Mouse (Mus musculus) olfactory bulb, adult 2 months (tissue): Measurements from ENCODE around the gene Folr1. TPM values are rescaled to one million over a fixed set of nuclear protein-coding genes. Genes with fewer than 3 reads are reported as not detected.

Experiments used
- H3K27ac ChIP-seq: fragments of 200-500 bp; 2 replicates; pipeline ENCODE4 v1.5.1; 2012; ENCODE audit warnings: low read depth, low read length; ENCODE audit not compliant: insufficient read depth
- H3K4me1 ChIP-seq: fragments of 200-500 bp; 2 replicates; pipeline ENCODE4 v1.6.1; 2012; ENCODE audit warnings: low read length; ENCODE audit not compliant: control insufficient read depth, insufficient read depth
- H3K4me3 ChIP-seq: fragments of 200-500 bp; 2 replicates; pipeline ENCODE4 v1.5.1; 2012; ENCODE audit warnings: mild to moderate bottlenecking, low read depth, low read length, moderate library complexity; ENCODE audit not compliant: insufficient read depth
- CTCF ChIP-seq: fragments of 200-500 bp; IDR thresholded peaks from 2 replicates; pipeline ENCODE4 v1.5.1; 2012; ENCODE audit warnings: low read depth, mild to moderate bottlenecking, low read length, moderate library complexity; ENCODE audit not compliant: insufficient read depth
- POLR2A ChIP-seq: fragments of 200-500 bp; IDR thresholded peaks from 2 replicates; pipeline ENCODE4 v1.6.1; 2012; ENCODE audit warnings: mild to moderate bottlenecking, low read depth, low read length, moderate library complexity; ENCODE audit not compliant: insufficient read depth
- WGBS: fragments of 180-500 bp; shearing (Covaris S2); methylation state at CpG from one replicate; pipeline ENCODE4 v1.1.7; 2018; 5-methylcytosine and 5-hydroxymethylcytosine counted together
- polyA plus RNA-seq: library from polyadenylated mRNA; stranded (reverse); fragments of >200 nt; gene quantifications from 2 replicates; pipeline ENCODE4 v1.2.4, GENCODE M21; 2012; ENCODE audit warnings: low replicate concordance; ENCODE audit not compliant: missing spikeins, insufficient read depth, insufficient read length

The Folr1 gene
- polyA plus RNA-seq, 1 experiment, result not detected

- TF ChIP-seq POLR2A (no peak), CTCF (no peak)
- Histone ChIP-seq H3K4me3 (peak overlapping the region; percentile 64), H3K4me1 (peaks cover 12% of the 10 kb centered on the region), H3K27ac (peak overlapping the region; percentile 61)
- WGBS, result under 1% methylated on average over 62 of the region's 63 CpGs
Observed at GRCm38 (mm10) chr7:101836271-101837153, 34.1 kb downstream of the Folr1 start.

- H3K4me3 ChIP-seq, result no peak overlapping the region
- TF ChIP-seq POLR2A (no peak), CTCF (no peak)
- 50% methylated on average over 5 of the region's 5 CpGs for whole genome bisulfite sequencing
- no peak overlapping the region for H3K27ac ChIP-seq
- peaks cover 12% of the 10 kb centered on the region for H3K4me1 ChIP-seq
Observed at GRCm38 (mm10) chr7:101835457-101836109, 35.0 kb downstream of the Folr1 start.

- no peak overlapping the region for H3K27ac ChIP-seq
- H3K4me3 ChIP-seq, result no peak overlapping the region
- peaks cover 12% of the 10 kb centered on the region for H3K4me1 ChIP-seq
- no peak for TF ChIP-seq POLR2A
- no peak for TF ChIP-seq CTCF
- WGBS, result 72% methylated on average over 3 of the region's 3 CpGs
Observed at GRCm38 (mm10) chr7:101834903-101835302, 35.7 kb downstream of the Folr1 start.

- H3K4me1 ChIP-seq, result peaks cover 12% of the 10 kb centered on the region
- WGBS, result 67% methylated on average over 3 of the region's 3 CpGs
- no peak overlapping the region for H3K4me3 ChIP-seq
- TF ChIP-seq CTCF, result no peak
- TF ChIP-seq POLR2A, result no peak
- no peak overlapping the region for H3K27ac ChIP-seq
Observed at GRCm38 (mm10) chr7:101833916-101834584, 36.5 kb downstream of the Folr1 start.

- Histone ChIP-seq H3K27ac (no peak overlapping the region), H3K4me1 (peaks cover 10% of the 10 kb centered on the region; the same call in 1 of the 2 replicates), H3K4me3 (no peak overlapping the region)
- WGBS, result 85% methylated on average over 5 of the region's 5 CpGs
- no peak for TF ChIP-seq CTCF
- TF ChIP-seq POLR2A, result no peak
Observed at GRCm38 (mm10) chr7:101833352-101833751, 37.2 kb downstream of the Folr1 start.

- Histone ChIP-seq H3K4me1 (peaks cover 8% of the 10 kb centered on the region; the same call in 1 of the 2 replicates), H3K27ac (no peak overlapping the region), H3K4me3 (no peak overlapping the region)
- WGBS, result 96% methylated on average over 4 of the region's 4 CpGs
- TF ChIP-seq POLR2A, result no peak
- TF ChIP-seq CTCF, result no peak
Observed at GRCm38 (mm10) chr7:101832372-101832771, 38.2 kb downstream of the Folr1 start.

GRCm38 (mm10) chr7:101831437-101831836 lies 39.2 kb downstream of the Folr1 start:
- H3K4me3 ChIP-seq, result no peak overlapping the region
- H3K27ac ChIP-seq, result no peak overlapping the region
- H3K4me1 ChIP-seq, result peaks cover 6% of the 10 kb centered on the region; the same call in 1 of the 2 replicates
- 94% methylated on average over 8 of the region's 8 CpGs for WGBS
- TF ChIP-seq POLR2A (no peak), CTCF (no peak)

GRCm38 (mm10) chr7:101830373-101830772 lies 40.2 kb downstream of the Folr1 start:
- 0 out of 2 replicates have a peak, but pooled peaks cover 2% of the 10 kb centered on the region for H3K4me1 ChIP-seq
- WGBS, result 99% methylated on average over 3 of the region's 3 CpGs
- TF ChIP-seq POLR2A (no peak), CTCF (no peak)

More at GRCm38 (mm10) chr7:101830373-101830772, 40.2 kb downstream of the Folr1 start:
- no peak overlapping the region for H3K4me3 ChIP-seq
- no peak overlapping the region for H3K27ac ChIP-seq
